Mouse (Mus musculus): ENCODE measurements around the gene Nrip2.

Nrip2 gene

GRCm38 (mm10) chr6:128397574-128398261 is 1.4 kb upstream of the Nrip2 start:
- no peak for DNase-seq (ENCODE audit: low read depth, low spot score)

GRCm38 (mm10) chr6:128399421-128400185 is 507 bp downstream of the Nrip2 start:
- no peak for DNase-seq (ENCODE audit: low read depth, low spot score)

GRCm38 (mm10) chr6:128404708-128405107 is 5.6 kb downstream of the Nrip2 start:
- no peak for DNase-seq (ENCODE audit: low read depth, low spot score)

GRCm38 (mm10) chr6:128408544-128409125 is 9.5 kb downstream of the Nrip2 start:
- DNase-seq (ENCODE audit: low read depth, low spot score): peak; percentile 49

GRCm38 (mm10) chr6:128410305-128410704 is 11.2 kb downstream of the Nrip2 start:
- DNase-seq (ENCODE audit: low read depth, low spot score): no peak

GRCm38 (mm10) chr6:128411115-128411514 is 12.0 kb downstream of the Nrip2 start:
- DNase-seq (ENCODE audit: low read depth, low spot score): peak; percentile 76

GRCm38 (mm10) chr6:128416169-128416568 is 17.1 kb downstream of the Nrip2 start:
- no peak for DNase-seq (ENCODE audit: low read depth, low spot score)

- DNase-seq (ENCODE audit: low read depth, low spot score): no peak
Measured at GRCm38 (mm10) chr6:128418076-128418475, 19.0 kb downstream of the Nrip2 start.

GRCm38 (mm10) chr6:128421036-128421435 is 21.9 kb downstream of the Nrip2 start:
- no peak for DNase-seq (ENCODE audit: low read depth, low spot score)

GRCm38 (mm10) chr6:128421480-128421879 is 22.4 kb downstream of the Nrip2 start:
- no peak for DNase-seq (ENCODE audit: low read depth, low spot score)

GRCm38 (mm10) chr6:128423496-128424268 is 24.6 kb downstream of the Nrip2 start:
- DNase-seq (ENCODE audit: low read depth, low spot score): no peak

GRCm38 (mm10) chr6:128424269-128425019 is 25.3 kb downstream of the Nrip2 start, which contains the start of gene Itfg2:
Itfg2 (minus strand) TSS chr6:128424931.
- peak; percentile 98 for DNase-seq (ENCODE audit: low read depth, low spot score)

GRCm38 (mm10) chr6:128425046-128425445 is 25.9 kb downstream of the Nrip2 start:
- DNase-seq (ENCODE audit: low read depth, low spot score): no peak

GRCm38 (mm10) chr6:128427571-128427970 is 28.5 kb downstream of the Nrip2 start:
- DNase-seq (ENCODE audit: low read depth, low spot score): no peak

- no peak for DNase-seq (ENCODE audit: low read depth, low spot score)
Measured at GRCm38 (mm10) chr6:128429300-128429699, 30.2 kb downstream of the Nrip2 start.

GRCm38 (mm10) chr6:128429826-128430225 is 30.7 kb downstream of the Nrip2 start:
- DNase-seq (ENCODE audit: low read depth, low spot score): no peak

GRCm38 (mm10) chr6:128432356-128432915 is 33.3 kb downstream of the Nrip2 start:
- no peak for DNase-seq (ENCODE audit: low read depth, low spot score)

- DNase-seq (ENCODE audit: low read depth, low spot score): no peak
Measured at GRCm38 (mm10) chr6:128433566-128433965, 34.5 kb downstream of the Nrip2 start.

- no peak for DNase-seq (ENCODE audit: low read depth, low spot score)
Measured at GRCm38 (mm10) chr6:128435474-128435873, 36.4 kb downstream of the Nrip2 start.

GRCm38 (mm10) chr6:128436356-128437005 is 37.4 kb downstream of the Nrip2 start:
- DNase-seq (ENCODE audit: low read depth, low spot score): no peak

Measured in ES-CJ7 (cell line).